Mouse (Mus musculus) cerebellum, adult 2 months (tissue): ENCODE measurements at regions not wholly inside any gene's neighbourhood (a gene's known extent, or its start where the extent isn't known, plus 50 kb on each side); places are given as distances from the start of the nearest gene placed in this dataset.

Source experiments
- CTCF ChIP-seq: fragments of 200-500 bp; IDR thresholded peaks from 2 replicates; pipeline ENCODE4 v1.5.1; 2011; ENCODE audit warnings: low read depth, mild to moderate bottlenecking, control low read depth, low read length, moderate library complexity, borderline replicate concordance; ENCODE audit not compliant: insufficient read depth
- POLR2A ChIP-seq: fragments of 200-500 bp; IDR thresholded peaks from 2 replicates; pipeline ENCODE4 v1.6.1; 2011; ENCODE audit warnings: low read length, control low read depth, borderline replicate concordance; ENCODE audit not compliant: insufficient read depth

GRCm38 (mm10) chr8:77987237-77987636 is 225.9 kb upstream of the Ttc29 start:
- TF ChIP-seq POLR2A (no peak), CTCF (no peak)
